Mouse (Mus musculus) testis, postnatal 14 days (tissue): ENCODE data around the gene Lhb.
"Not testable (repeated sequence)": the region's sequence is repeated elsewhere in the genome, so short reads cannot be mapped to it uniquely, and the experiment has no call there.

Experiments used
- DNase-seq: peaks from one replicate; pipeline ENCODE4 v3.0.0; 2021; ENCODE audit warnings: low spot score

The Lhb gene

GRCm38 (mm10) chr7:45455932-45456696 is 35.5 kb downstream of the Lhb start:
- no peak for DNase-seq

GRCm38 (mm10) chr7:45456721-45457203 is 36.1 kb downstream of the Lhb start:
- no peak for DNase-seq

GRCm38 (mm10) chr7:45457204-45458060 is 36.8 kb downstream of the Lhb start:
- no peak for DNase-seq

GRCm38 (mm10) chr7:45458748-45459563 is 38.3 kb downstream of the Lhb start:
- DNase-seq, result peak; percentile 79

- DNase-seq, result peak; percentile 95
Measured at GRCm38 (mm10) chr7:45459564-45460140, 39.0 kb downstream of the Lhb start, which contains the start of gene Ftl1. Ftl1 (minus strand) TSS chr7:45459884.

GRCm38 (mm10) chr7:45460377-45460776 is 39.8 kb downstream of the Lhb start:
- DNase-seq, result no peak

- peak; percentile 63 for DNase-seq
Measured at GRCm38 (mm10) chr7:45460860-45461314, 40.3 kb downstream of the Lhb start.

- peak; percentile 40 for DNase-seq
Measured at GRCm38 (mm10) chr7:45461326-45461725, 40.7 kb downstream of the Lhb start.

GRCm38 (mm10) chr7:45461781-45462180 is 41.2 kb downstream of the Lhb start:
- peak; percentile 40 for DNase-seq

- DNase-seq, result no peak
Measured at GRCm38 (mm10) chr7:45462325-45462724, 41.7 kb downstream of the Lhb start.

- DNase-seq, result not testable (repeated sequence)
Measured at GRCm38 (mm10) chr7:45462868-45463267, 42.2 kb downstream of the Lhb start.

- DNase-seq, result no peak
Measured at GRCm38 (mm10) chr7:45463987-45464778, 43.6 kb downstream of the Lhb start.

- no peak for DNase-seq
Measured at GRCm38 (mm10) chr7:45465112-45465511, 44.5 kb downstream of the Lhb start.

GRCm38 (mm10) chr7:45465549-45465948 is 44.9 kb downstream of the Lhb start:
- DNase-seq, result no peak

- DNase-seq, result peak; percentile 92
Measured at GRCm38 (mm10) chr7:45466283-45467089, 45.9 kb downstream of the Lhb start, which contains the start of gene Bax. Bax (minus strand) TSS chr7:45466898.

- DNase-seq, result no peak
Measured at GRCm38 (mm10) chr7:45467090-45467670, 46.6 kb downstream of the Lhb start.

- no peak for DNase-seq
Measured at GRCm38 (mm10) chr7:45470869-45471268, 50.2 kb downstream of the Lhb start.
